Mouse (Mus musculus): ENCODE results near the gene Zfp69. TPM values are rescaled to one million over a fixed set of nuclear protein-coding genes. Genes with fewer than 3 reads are reported as not detected.

Gene Zfp69
- 1 to 10 TPM; 6.6 to 7.9 TPM for total RNA-seq (2023)

DNA sequence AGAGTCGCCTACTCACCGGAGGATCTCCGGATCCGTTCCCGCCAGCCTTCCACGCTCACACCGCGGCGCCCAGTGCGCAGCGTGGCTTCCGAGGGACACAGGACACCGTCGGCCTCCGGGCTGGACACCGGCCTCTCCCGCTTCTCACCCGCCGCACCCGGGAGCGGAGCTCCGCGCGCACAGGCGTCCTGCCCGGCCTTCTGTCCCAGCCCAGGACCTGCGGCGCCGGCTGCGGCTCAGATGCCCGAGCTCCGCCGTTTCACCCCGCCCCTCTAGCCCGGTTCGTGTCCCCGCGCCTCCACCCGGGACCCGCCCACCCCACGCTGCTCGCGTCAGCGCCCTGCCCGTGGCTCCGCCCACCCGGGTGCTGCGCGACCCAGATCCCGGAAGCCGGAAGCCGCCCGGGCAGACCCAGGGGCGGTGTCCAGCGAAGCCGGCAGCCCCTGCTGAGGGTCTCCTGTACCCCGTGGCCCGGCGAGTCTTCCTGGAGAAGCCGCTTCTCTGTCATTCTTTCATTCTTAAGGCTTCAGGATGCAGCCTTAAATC, at the start of gene Zfp69:
Gene Zfp69, minus strand, starts transcription at position 272 of the 546 bp plus-strand sequence.

DNA sequence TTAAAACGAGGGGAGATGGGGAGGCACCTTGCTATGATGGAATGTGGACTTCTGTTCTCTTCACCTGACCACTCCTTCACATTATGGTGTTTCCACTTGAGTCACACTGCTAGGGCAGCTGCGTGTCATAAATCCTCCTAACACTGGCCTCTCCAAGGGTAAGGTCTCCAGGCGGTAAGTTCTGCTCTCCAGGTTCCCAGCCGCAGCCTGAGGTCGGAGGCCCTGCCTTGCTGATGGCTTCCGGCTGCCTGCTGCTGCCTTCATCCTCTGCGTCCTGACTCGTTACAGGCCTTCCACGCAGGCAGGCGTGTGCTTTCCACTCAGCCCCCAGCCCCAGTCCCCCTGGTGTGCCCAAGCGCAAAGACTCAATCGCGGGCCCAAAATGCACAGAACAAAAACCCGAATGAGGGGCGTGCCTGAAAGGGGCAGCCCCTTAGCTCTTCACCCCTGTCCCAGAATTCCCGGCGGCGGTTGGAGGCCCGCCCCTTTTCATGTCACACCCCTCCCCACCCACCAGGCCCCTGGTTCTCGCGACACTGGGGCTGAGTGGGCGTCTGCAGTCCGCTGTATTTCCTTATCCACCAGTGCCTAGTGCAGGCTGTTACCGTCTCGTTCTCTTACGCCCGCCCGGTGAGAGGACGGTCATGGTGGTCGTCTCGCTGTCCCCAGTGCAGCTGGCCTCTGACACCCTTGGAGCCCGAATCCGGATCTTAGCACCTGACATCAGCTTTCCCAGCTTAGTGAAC, 26.8 kb downstream of the Zfp69 start, which contains the start of gene Exo5:
Gene Exo5, minus strand, starts transcription at position 464 of the 746 bp plus-strand sequence.

Other genes with a start within 250 kb of the Zfp69 start
- not detected for gene Kcnq4, start 203.1 kb downstream of the Zfp69 start, total RNA-seq (2023)
- 10 to 100 TPM; 79.3 to 91.1 TPM for gene Nfyc, start 120.1 kb downstream of the Zfp69 start, total RNA-seq (2023)
- 1 to 10 TPM; 3.3 to 3.9 TPM for gene Rims3, start 96.9 kb downstream of the Zfp69 start, total RNA-seq (2023)
- gene Exo5, start 26.7 kb downstream of the Zfp69 start, total RNA-seq (2023): 10 to 100 TPM in 1 of 2 experiments, 1 to 10 TPM in 1; 9.1 to 10.0 TPM
- 100 to 1,000 TPM; 173 to 197 TPM for gene Smap2, start 65.5 kb upstream of the Zfp69 start, total RNA-seq (2023)
- not detected for gene Col9a2, start 87.7 kb upstream of the Zfp69 start, total RNA-seq (2023)
- 10 to 100 TPM; 25.6 to 31.5 TPM for gene Zmpste24, start 146.5 kb upstream of the Zfp69 start, total RNA-seq (2023)
- not detected for gene Tmco2, start 157.5 kb upstream of the Zfp69 start, total RNA-seq (2023)

Data from T-cell, adult 66 days (primary cell).